ENCODE assay signal across 10 mouse cellular contexts in the genomic region with DNA sequence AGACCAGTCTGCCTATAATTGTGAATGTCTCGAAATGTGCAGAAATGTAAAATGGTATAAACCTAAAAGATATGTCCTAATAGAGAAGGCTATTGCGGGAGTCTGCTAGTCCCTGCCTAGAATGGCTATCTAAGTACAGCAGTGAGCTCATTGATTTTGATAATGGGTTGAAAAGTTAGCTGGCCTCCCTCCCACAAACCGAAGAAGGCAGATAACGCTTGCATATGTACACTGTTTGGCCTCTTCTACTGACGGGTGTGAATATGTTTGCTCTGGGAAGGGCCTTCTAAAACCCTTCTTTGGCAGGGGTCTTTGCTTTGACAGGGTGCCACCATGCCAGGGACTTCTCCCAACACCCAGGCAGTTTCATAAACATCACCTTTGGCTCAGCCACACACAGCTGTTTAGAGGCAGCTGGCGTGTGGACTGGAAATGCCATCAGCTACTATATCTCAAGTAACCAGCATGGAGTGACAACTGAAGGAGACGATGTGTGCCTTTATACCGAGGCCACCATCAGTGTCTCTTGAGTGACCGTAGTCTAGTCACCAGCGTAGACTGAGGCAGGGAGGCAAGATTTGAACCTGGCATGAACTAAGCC.
DNase-seq lines count a peak whose midpoint lies in the region; ATAC-seq and TF ChIP-seq lines count a peak whose summit lies in the region.
"Had no signal": no experiment of that assay in that cellular context is flagged by ENCODE, and none has a peak within 500 bp of the region (broad histone marks: within the 10 kb centered on the region; RNA-seq: fewer than 3 reads in every experiment).

No protein-coding gene starts in this region.

- no peaks in the 10 kb centered on the region for H3K9me3 ChIP-seq in forebrain, postnatal 0 days (ENCODE audit: low read length)
- no peaks in the 10 kb centered on the region for H3K9me3 ChIP-seq in forebrain, embryonic 13.5 days (replicated peaks)
- H3K9me3 ChIP-seq in lung, embryonic 14.5 days (ENCODE audit: low read depth, low read length), result no peaks in the 10 kb centered on the region
- H3K9me3 ChIP-seq in hindbrain, embryonic 12.5 days (replicated peaks), result no peaks in the 10 kb centered on the region
- H3K9me3 ChIP-seq: embryonic facial prominence, embryonic 15.5 days; hindbrain, embryonic 15.5 days had no signal

- peak; percentile 21; the same call in 1 of the 2 replicates for ATAC-seq in forebrain, postnatal 0 days
- ATAC-seq in forebrain, embryonic 13.5 days, result no peak
- peak; percentile 90 for ATAC-seq in lung, embryonic 14.5 days (ENCODE audit: insufficient read depth)
- ATAC-seq in hindbrain, embryonic 12.5 days (ENCODE audit: low FRiP score), result no peak

- H3K4me2 ChIP-seq in forebrain, postnatal 0 days (ENCODE audit: low read depth), result no peak overlapping the region
- H3K4me2 ChIP-seq in forebrain, embryonic 13.5 days, result no peak overlapping the region
- peak overlapping the region; percentile 15; the same call in 1 of the 2 replicates for H3K4me2 ChIP-seq in lung, embryonic 14.5 days
- H3K4me2 ChIP-seq in hindbrain, embryonic 12.5 days (replicated peaks), result no peak overlapping the region
- H3K4me2 ChIP-seq: embryonic facial prominence, embryonic 15.5 days; hindbrain, embryonic 15.5 days had no signal

- H3K27me3 ChIP-seq in forebrain, postnatal 0 days (ENCODE audit: insufficient read depth, low read length), result no peaks in the 10 kb centered on the region
- H3K27me3 ChIP-seq in forebrain, embryonic 13.5 days, result no peaks in the 10 kb centered on the region
- no peaks in the 10 kb centered on the region for H3K27me3 ChIP-seq in lung, embryonic 14.5 days (ENCODE audit: insufficient read depth, low read length)
- H3K27me3 ChIP-seq in hindbrain, embryonic 12.5 days, result no peaks in the 10 kb centered on the region
- H3K27me3 ChIP-seq: embryonic facial prominence, embryonic 15.5 days; hindbrain, embryonic 15.5 days had no signal

- H3K27ac ChIP-seq in forebrain, postnatal 0 days (ENCODE audit: low read depth, low read length), result no peak overlapping the region
- no peak overlapping the region for H3K27ac ChIP-seq in forebrain, embryonic 13.5 days
- peak overlapping the region; percentile 56; the same call in 1 of the 2 replicates for H3K27ac ChIP-seq in lung, embryonic 14.5 days (ENCODE audit: low read depth)
- peak overlapping the region; percentile 64 for H3K27ac ChIP-seq in hindbrain, embryonic 12.5 days
- H3K27ac ChIP-seq: embryonic facial prominence, embryonic 15.5 days had no signal

- H3K36me3 ChIP-seq in forebrain, postnatal 0 days (ENCODE audit: insufficient read depth), result no peaks in the 10 kb centered on the region
- no peaks in the 10 kb centered on the region for H3K36me3 ChIP-seq in forebrain, embryonic 13.5 days (ENCODE audit: poor library complexity, severe bottlenecking)
- H3K36me3 ChIP-seq in lung, embryonic 14.5 days (ENCODE audit: insufficient read depth), result no peaks in the 10 kb centered on the region
- H3K36me3 ChIP-seq in hindbrain, embryonic 12.5 days, result no peaks in the 10 kb centered on the region
- H3K36me3 ChIP-seq: embryonic facial prominence, embryonic 15.5 days; hindbrain, embryonic 15.5 days had no signal

- no peak for DNase-seq in forebrain, postnatal 0 days
- DNase-seq in lung, embryonic 14.5 days, result peak; percentile 84
- no peak for DNase-seq in lung, postnatal 36 days
- peak; percentile 25 to 64 for DNase-seq in lung, postnatal 4 days
- no peak for DNase-seq in cerebellum, adult 9-10 months
- no peak for DNase-seq in adrenal gland, postnatal 14 days

- H3K9ac ChIP-seq in forebrain, postnatal 0 days, result no peak overlapping the region
- H3K9ac ChIP-seq in forebrain, embryonic 13.5 days, result no peak overlapping the region
- H3K9ac ChIP-seq in lung, embryonic 14.5 days, result no peak overlapping the region
- no peak overlapping the region for H3K9ac ChIP-seq in hindbrain, embryonic 12.5 days
- H3K9ac ChIP-seq: embryonic facial prominence, embryonic 15.5 days; hindbrain, embryonic 15.5 days had no signal

- TF ChIP-seq CTCF in forebrain, postnatal 0 days (IDR thresholded peaks at IDR 0.05; ENCODE audit: low read depth), result no peak
- no peak for TF ChIP-seq CTCF in lung, embryonic 14.5 days (IDR thresholded peaks at IDR 0.05; ENCODE audit: low read depth)

- no peak overlapping the region for H3K4me3 ChIP-seq in forebrain, postnatal 0 days (ENCODE audit: low read depth, low read length)
- H3K4me3 ChIP-seq in forebrain, embryonic 13.5 days, result no peak overlapping the region
- no peak overlapping the region for H3K4me3 ChIP-seq in lung, embryonic 14.5 days (ENCODE audit: low read depth, low read length)
- H3K4me3 ChIP-seq in hindbrain, embryonic 12.5 days, result no peak overlapping the region
- H3K4me3 ChIP-seq: embryonic facial prominence, embryonic 15.5 days; hindbrain, embryonic 15.5 days had no signal

- WGBS in forebrain, postnatal 0 days, result 82% methylated on average over 10 of the region's 10 CpGs
- 92% methylated on average over 10 of the region's 10 CpGs for WGBS in forebrain, embryonic 13.5 days
- WGBS in lung, embryonic 14.5 days, result 20% methylated on average over 10 of the region's 10 CpGs
- WGBS in hindbrain, embryonic 12.5 days, result 86% methylated on average over 10 of the region's 10 CpGs

- 0 out of 2 replicates have a peak, but pooled peaks cover 3% of the 10 kb centered on the region for H3K4me1 ChIP-seq in forebrain, postnatal 0 days (ENCODE audit: insufficient read depth)
- H3K4me1 ChIP-seq in forebrain, embryonic 13.5 days, result 0 out of 2 replicates have a peak, but pooled peaks cover 6% of the 10 kb centered on the region
- H3K4me1 ChIP-seq in lung, embryonic 14.5 days (ENCODE audit: insufficient read depth), result peaks cover 12% of the 10 kb centered on the region; the same call in 1 of the 2 replicates
- H3K4me1 ChIP-seq in hindbrain, embryonic 12.5 days, result peaks cover 19% of the 10 kb centered on the region
- H3K4me1 ChIP-seq: embryonic facial prominence, embryonic 15.5 days had no signal

Comparison
In these comparisons a context has a peak if more than half of its experiments do, and no peak if none do; other contexts are left out.
1. ATAC-seq: peak in forebrain, postnatal 0 days (single experiment) and lung, embryonic 14.5 days (single experiment); none in forebrain, embryonic 13.5 days (single experiment) and hindbrain, embryonic 12.5 days (single experiment).
2. DNase-seq: peak in lung, embryonic 14.5 days (single experiment) and lung, postnatal 4 days (2 of 2); none in forebrain, postnatal 0 days (single experiment), lung, postnatal 36 days (single experiment), cerebellum, adult 9-10 months (single experiment) and adrenal gland, postnatal 14 days (single experiment).
3. H3K27ac ChIP-seq: peak in lung, embryonic 14.5 days (single experiment) and hindbrain, embryonic 12.5 days (single experiment); none in forebrain, postnatal 0 days (single experiment) and forebrain, embryonic 13.5 days (single experiment).